Mouse (Mus musculus) midbrain, embryonic 16.5 days (tissue): Measurements from ENCODE around the gene Camta1. TPM values are rescaled to one million over a fixed set of nuclear protein-coding genes. Genes with fewer than 3 reads are reported as not detected.

Experiments
- ATAC-seq: fragments of 200-750 bp; cut with Nextera tagmentation; 2 replicates; pipeline ENCODE4 v1.8.0; 2017; ENCODE audit warnings: moderate TSS enrichment
- H3K27ac ChIP-seq: fragments of 300-500 bp; sonication (generic); 2 replicates; pipeline ENCODE4 v1.5.1; 2014; ENCODE audit warnings: mild to moderate bottlenecking, low read length, mixed read lengths
- H3K27me3 ChIP-seq: fragments of 300-500 bp; sonication (generic); 2 replicates; pipeline ENCODE4 v1.6.1; 2014; ENCODE audit warnings: low read depth, low read length, mixed read lengths; ENCODE audit not compliant: control insufficient read depth, insufficient read depth
- H3K36me3 ChIP-seq: fragments of 300-500 bp; sonication (generic); 2 replicates; pipeline ENCODE4 v1.6.1; 2014; ENCODE audit warnings: mild to moderate bottlenecking, low read length, moderate library complexity, mixed read lengths; ENCODE audit not compliant: control insufficient read depth, insufficient read depth
- H3K4me1 ChIP-seq: fragments of 300-500 bp; sonication (generic); 2 replicates; pipeline ENCODE4 v1.6.1; 2014; ENCODE audit warnings: mild to moderate bottlenecking, low read length, mixed read lengths; ENCODE audit not compliant: control insufficient read depth, insufficient read depth
- H3K4me2 ChIP-seq: fragments of 300-500 bp; sonication (generic); 2 replicates; pipeline ENCODE4 v1.6.1; 2014; ENCODE audit warnings: mild to moderate bottlenecking, low read length, mixed read lengths
- H3K4me3 ChIP-seq: fragments of 300-500 bp; sonication (generic); 2 replicates; pipeline ENCODE4 v1.5.1; 2014; ENCODE audit warnings: low read depth, mild to moderate bottlenecking, low read length, moderate library complexity, mixed read lengths
- H3K9ac ChIP-seq: fragments of 300-500 bp; sonication (generic); 2 replicates; pipeline ENCODE4 v1.6.1; 2014; ENCODE audit warnings: low read depth, low read length, mixed read lengths
- H3K9me3 ChIP-seq: fragments of 300-500 bp; sonication (generic); replicated peaks from 2 replicates; pipeline ENCODE4 v1.6.1; 2014; ENCODE audit warnings: mild to moderate bottlenecking, low read length, mixed read lengths; ENCODE audit not compliant: control insufficient read depth, poor library complexity, severe bottlenecking
- WGBS: fragments of 180-500 bp; shearing (Covaris S2); extraction: QIAGEN DNeasy Blood & Tissue Kit; methylation state at CpG from one replicate; pipeline ENCODE4 v1.1.7; 2014; 5-methylcytosine and 5-hydroxymethylcytosine counted together
- polyA plus RNA-seq: library from polyadenylated mRNA; unstranded; fragments of >200 nt; fragmentation: Nextera tagmentation; extraction: Ambion mirVana; gene quantifications from 2 replicates; pipeline ENCODE4 v1.2.1, GENCODE M21; 2015

The Camta1 gene
- polyA plus RNA-seq, 1 experiment from 2014 or later, result 159 TPM

- no peak overlapping the region for H3K4me3 ChIP-seq
- H3K4me1 ChIP-seq, result no peaks in the 10 kb centered on the region
- 89% methylated on average over 4 of the region's 4 CpGs for WGBS
- no peaks in the 10 kb centered on the region for H3K36me3 ChIP-seq
- no peaks in the 10 kb centered on the region for H3K9me3 ChIP-seq
- ATAC-seq, result no peak
- no peak overlapping the region for H3K9ac ChIP-seq
- no peaks in the 10 kb centered on the region for H3K27me3 ChIP-seq
- H3K27ac ChIP-seq, result no peak overlapping the region
- no peak overlapping the region for H3K4me2 ChIP-seq
Measured at GRCm38 (mm10) chr4:151234981-151235380, 626.7 kb downstream of the Camta1 start.

GRCm38 (mm10) chr4:151232028-151232427, 629.6 kb downstream of the Camta1 start:
- Histone ChIP-seq H3K4me2 (no peak overlapping the region), H3K4me1 (no peaks in the 10 kb centered on the region), H3K4me3 (no peak overlapping the region), H3K36me3 (no peaks in the 10 kb centered on the region), H3K27me3 (no peaks in the 10 kb centered on the region), H3K27ac (no peak overlapping the region), H3K9ac (no peak overlapping the region), H3K9me3 (no peaks in the 10 kb centered on the region)
- WGBS, result 81% methylated on average over 3 of the region's 3 CpGs
- ATAC-seq, result no peak

- no peak overlapping the region for H3K9ac ChIP-seq
- H3K27me3 ChIP-seq, result no peaks in the 10 kb centered on the region
- H3K4me2 ChIP-seq, result no peak overlapping the region
- H3K9me3 ChIP-seq, result no peaks in the 10 kb centered on the region
- no peak overlapping the region for H3K27ac ChIP-seq
- WGBS, result 75% methylated on average over 6 of the region's 6 CpGs
- H3K4me3 ChIP-seq, result no peak overlapping the region
- H3K36me3 ChIP-seq, result no peaks in the 10 kb centered on the region
- ATAC-seq, result no peak
- H3K4me1 ChIP-seq, result peaks cover 4% of the 10 kb centered on the region
Measured at GRCm38 (mm10) chr4:151229073-151229472, 632.6 kb downstream of the Camta1 start.

GRCm38 (mm10) chr4:151226496-151226895, 635.2 kb downstream of the Camta1 start:
- H3K4me1 ChIP-seq, result peaks cover 12% of the 10 kb centered on the region
- H3K36me3 ChIP-seq, result no peaks in the 10 kb centered on the region
- H3K27ac ChIP-seq, result no peak overlapping the region
- no peaks in the 10 kb centered on the region for H3K27me3 ChIP-seq
- H3K4me2 ChIP-seq, result no peak overlapping the region
- no peaks in the 10 kb centered on the region for H3K9me3 ChIP-seq
- ATAC-seq, result no peak
- H3K9ac ChIP-seq, result no peak overlapping the region
- no peak overlapping the region for H3K4me3 ChIP-seq
- WGBS, result 24% methylated on average over 9 of the region's 9 CpGs

DNA sequence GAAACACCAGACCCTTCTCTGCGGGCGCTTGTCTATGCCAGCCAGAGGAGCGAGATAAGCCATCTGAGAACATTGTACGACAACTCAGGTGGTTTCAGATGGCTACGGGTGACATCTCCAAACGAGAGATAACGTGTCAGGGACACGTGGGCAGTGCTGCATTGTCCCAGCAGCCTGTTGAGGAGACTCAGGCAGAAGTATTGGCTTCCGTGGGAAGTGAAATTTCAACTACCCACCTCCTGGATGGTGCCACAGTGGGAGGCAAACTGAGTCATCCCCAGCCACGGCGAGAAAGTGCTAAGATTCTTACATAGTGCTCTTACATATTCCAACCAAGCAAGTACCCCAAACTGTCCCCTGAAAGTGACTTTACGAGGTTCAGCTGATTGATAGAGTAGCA, 637.7 kb downstream of the Camta1 start:
- Histone ChIP-seq H3K27me3 (no peaks in the 10 kb centered on the region), H3K27ac (no peak overlapping the region), H3K9me3 (no peaks in the 10 kb centered on the region), H3K36me3 (no peaks in the 10 kb centered on the region), H3K4me1 (peaks cover 12% of the 10 kb centered on the region), H3K4me3 (no peak overlapping the region), H3K4me2 (no peak overlapping the region), H3K9ac (no peak overlapping the region)
- 83% methylated on average over 12 of the region's 12 CpGs for WGBS
- no peak for ATAC-seq

DNA sequence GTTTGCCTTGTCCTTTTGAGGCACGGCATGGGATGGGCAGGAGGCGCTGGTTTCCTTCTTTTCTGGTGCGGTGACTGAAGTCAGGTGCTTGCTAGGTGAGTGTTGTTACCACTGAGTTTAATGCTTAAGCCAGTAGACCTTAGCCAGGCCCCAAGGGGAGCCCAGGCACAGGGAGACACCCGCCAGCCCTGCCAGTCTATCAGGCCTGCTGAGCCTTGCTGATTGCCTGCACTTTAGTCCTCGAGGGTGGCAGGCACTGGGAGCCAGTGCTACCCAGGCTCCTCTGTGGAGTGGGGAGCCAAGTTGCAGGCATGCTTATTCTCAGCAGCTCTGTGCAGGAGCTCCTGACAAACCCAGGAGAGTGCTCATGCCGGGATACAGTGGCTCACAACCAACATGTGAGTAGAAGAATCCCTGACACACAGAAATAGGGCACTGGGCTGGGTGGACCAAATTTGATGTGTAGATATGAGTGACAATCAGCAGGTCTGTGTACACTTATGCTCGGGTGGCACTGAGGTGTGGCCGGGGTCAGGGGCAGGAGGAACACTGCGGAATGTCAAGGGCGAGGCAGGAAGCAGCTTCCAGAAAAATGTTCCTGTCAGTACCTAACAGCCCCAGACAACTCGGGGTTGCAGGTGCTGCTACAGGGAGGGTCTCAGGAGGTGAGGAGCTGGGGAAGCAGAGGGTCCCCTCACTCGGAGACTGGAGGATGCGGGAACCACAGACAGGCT, 638.2 kb downstream of the Camta1 start:
- no peak overlapping the region for H3K4me2 ChIP-seq
- no peaks in the 10 kb centered on the region for H3K27me3 ChIP-seq
- no peaks in the 10 kb centered on the region for H3K9me3 ChIP-seq
- WGBS, result 79% methylated on average over 13 of the region's 13 CpGs
- peaks cover 12% of the 10 kb centered on the region for H3K4me1 ChIP-seq
- H3K36me3 ChIP-seq, result no peaks in the 10 kb centered on the region
- H3K27ac ChIP-seq, result peak overlapping the region; percentile 58; the same call in 1 of the 2 replicates
- ATAC-seq, result no peak
- no peak overlapping the region for H3K4me3 ChIP-seq
- H3K9ac ChIP-seq, result peak overlapping the region; percentile 23; the same call in 1 of the 2 replicates

GRCm38 (mm10) chr4:151222635-151223034, 639.0 kb downstream of the Camta1 start:
- Histone ChIP-seq H3K4me1 (peaks cover 12% of the 10 kb centered on the region), H3K9ac (no peak overlapping the region), H3K9me3 (no peaks in the 10 kb centered on the region), H3K4me3 (no peak overlapping the region), H3K4me2 (no peak overlapping the region), H3K27me3 (no peaks in the 10 kb centered on the region), H3K36me3 (no peaks in the 10 kb centered on the region), H3K27ac (peak overlapping the region; percentile 58)
- 5% methylated on average over 10 of the region's 10 CpGs for WGBS
- peak; percentile 59; the same call in 1 of the 2 replicates for ATAC-seq

GRCm38 (mm10) chr4:151216553-151217292, 645.0 kb downstream of the Camta1 start:
- Histone ChIP-seq H3K4me1 (peaks cover 13% of the 10 kb centered on the region), H3K4me3 (no peak overlapping the region), H3K27ac (0 out of 2 replicates have a peak overlapping the region, but pooled peaks have one; percentile 1), H3K27me3 (no peaks in the 10 kb centered on the region), H3K36me3 (no peaks in the 10 kb centered on the region), H3K9ac (no peak overlapping the region), H3K9me3 (no peaks in the 10 kb centered on the region), H3K4me2 (no peak overlapping the region)
- 64% methylated on average over 15 of the region's 15 CpGs for WGBS
- ATAC-seq, result no peak

- H3K27ac ChIP-seq, result no peak overlapping the region
- no peak overlapping the region for H3K4me3 ChIP-seq
- no peak overlapping the region for H3K4me2 ChIP-seq
- no peak overlapping the region for H3K9ac ChIP-seq
- H3K27me3 ChIP-seq, result no peaks in the 10 kb centered on the region
- H3K36me3 ChIP-seq, result no peaks in the 10 kb centered on the region
- 58% methylated on average over 4 of the region's 4 CpGs for WGBS
- ATAC-seq, result no peak
- peaks cover 13% of the 10 kb centered on the region for H3K4me1 ChIP-seq
- H3K9me3 ChIP-seq, result no peaks in the 10 kb centered on the region
Measured at GRCm38 (mm10) chr4:151215866-151216265, 645.8 kb downstream of the Camta1 start.
